Mouse (Mus musculus): Measurements from ENCODE around the gene Tigd4.
A peak's percentile ranks its signal among the peaks of the same experiment; 100 is the strongest.

The Tigd4 gene

DNA sequence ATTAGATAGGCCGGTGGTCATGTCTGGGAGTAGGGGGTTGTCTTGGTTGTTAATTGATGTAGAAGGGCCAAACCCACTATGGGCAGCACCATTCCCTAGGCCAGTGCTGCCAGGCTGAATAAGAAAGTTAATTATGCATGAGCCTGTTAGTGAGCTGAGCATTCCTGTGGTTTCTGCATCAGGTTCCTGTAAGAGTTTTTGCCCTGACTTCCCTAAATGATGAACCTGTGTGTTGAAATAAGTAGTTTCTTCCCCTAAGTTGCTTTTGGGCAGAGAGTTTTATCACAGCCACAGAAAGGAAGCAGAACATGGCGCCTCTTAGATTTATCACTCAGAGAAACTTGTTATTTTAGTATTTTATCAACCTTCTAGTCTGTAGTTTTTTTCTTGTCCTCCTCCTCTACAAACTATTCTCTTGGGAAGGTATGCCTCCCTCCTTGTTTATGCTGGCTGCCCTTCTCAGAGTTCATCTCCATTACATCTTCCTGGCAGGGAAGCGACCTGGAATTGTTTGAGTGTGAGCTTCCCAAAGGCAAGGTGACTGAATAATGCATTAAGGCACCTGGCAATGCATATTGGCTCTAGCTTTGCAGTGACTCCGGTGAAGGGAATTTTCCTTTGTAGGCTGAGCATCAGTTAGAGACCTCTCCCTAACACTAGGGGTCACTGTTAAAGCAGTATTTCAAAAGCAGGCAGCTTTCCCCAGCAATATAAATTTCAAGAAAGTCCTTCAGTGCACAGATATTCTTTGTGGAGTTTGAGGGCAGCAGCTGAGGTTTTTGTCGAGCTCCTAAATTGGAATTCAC, 21.9 kb downstream of the Tigd4 start:
- peak in 1 of 2 experiments; percentile 22 for DNase-seq

DNA sequence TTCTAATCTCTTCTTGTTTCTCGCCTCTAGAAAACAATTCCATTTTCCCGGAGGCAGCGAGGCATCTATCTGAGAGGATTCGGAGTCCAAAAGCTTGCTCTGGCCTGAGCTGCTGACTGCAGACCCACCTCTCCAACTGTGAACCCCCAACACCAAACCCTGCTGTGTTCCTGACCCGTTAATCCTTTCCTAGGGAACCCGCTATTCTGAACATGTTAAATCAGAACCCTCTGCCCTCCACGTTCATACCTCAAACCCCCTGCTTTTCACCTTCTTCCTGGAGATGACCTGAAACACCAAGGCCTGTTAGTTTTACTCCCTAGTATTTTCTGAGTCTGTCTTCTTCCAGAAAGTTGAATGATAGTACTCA, 22.5 kb downstream of the Tigd4 start:
- DNase-seq = no peak

DNA sequence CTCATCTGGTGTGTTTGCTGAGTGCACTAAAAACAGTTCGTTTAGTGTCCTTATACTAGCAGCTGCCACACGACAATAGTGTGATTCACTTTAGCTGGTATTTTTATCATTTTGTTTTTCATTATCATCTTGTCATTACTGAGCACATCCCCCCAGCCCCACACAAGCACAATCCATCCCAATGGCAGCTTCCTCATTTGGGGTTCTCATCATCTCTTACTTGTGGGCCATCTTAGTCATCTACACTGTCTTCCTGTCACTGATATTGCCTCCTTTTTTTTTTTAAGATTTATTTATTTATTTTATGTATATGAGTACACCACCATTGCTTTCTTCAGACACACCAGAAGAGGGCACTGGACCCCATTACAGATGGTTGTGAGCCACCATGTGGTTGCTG, 25.3 kb downstream of the Tigd4 start:
- DNase-seq = no peak

DNA sequence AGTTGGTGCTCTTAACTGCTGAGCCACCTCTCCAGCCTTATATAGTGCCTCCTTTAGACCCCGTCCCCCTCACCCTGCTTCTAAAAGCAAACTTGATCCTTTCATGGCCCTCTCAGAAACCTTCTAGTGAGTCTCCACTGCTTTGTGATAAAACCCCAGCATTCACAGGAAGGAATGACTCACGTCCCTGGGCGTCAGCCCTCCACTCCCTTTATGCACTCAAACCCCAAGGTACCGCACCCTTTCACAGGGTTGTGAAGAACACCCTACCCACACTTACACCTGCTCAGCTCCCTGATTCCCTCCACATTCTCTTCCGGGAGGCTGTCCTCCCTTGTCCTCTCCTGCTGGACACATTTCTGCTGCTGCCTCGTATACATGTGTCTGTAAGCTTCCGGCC, 25.7 kb downstream of the Tigd4 start:
- DNase-seq = no peak

DNA sequence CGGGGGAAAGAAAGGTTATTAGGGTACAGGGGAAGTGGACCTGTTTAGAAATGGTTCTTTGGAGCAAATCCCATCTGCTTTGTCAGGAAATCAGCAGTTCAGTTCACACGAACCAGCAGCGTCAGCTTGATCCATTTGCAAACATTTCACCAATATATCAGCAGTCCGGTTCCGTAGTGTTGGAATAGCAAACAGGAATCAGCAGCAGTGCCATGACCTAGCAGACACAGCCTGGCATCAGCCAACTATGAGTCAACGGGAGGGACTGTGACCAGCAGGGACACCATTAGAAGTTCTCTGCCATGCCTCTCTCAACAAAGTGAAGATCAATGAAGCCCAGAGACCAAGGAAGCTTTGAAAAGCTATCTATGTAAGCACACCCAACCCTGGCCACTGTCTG, 26.4 kb downstream of the Tigd4 start:
- no peak for DNase-seq

DNA sequence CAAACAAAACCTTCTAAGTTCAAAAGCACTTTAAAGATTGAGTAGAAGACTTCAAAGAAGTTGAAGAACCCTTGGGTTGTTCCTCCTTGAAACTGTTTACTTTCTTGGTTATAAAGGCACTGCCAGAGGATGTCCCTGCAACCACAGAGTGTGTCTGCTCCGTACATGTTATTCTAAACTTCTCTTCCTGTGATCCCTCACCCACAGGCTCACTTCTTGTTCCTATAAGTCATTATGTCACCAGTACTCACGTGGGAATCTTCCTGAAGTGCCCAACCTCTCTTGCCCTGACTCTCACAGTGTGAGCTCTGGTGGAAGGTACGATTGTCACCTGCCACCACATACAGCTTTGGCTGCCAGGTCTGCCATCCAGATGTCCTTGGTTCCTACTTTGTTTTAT, 28.7 kb downstream of the Tigd4 start:
- DNase-seq = no peak

DNA sequence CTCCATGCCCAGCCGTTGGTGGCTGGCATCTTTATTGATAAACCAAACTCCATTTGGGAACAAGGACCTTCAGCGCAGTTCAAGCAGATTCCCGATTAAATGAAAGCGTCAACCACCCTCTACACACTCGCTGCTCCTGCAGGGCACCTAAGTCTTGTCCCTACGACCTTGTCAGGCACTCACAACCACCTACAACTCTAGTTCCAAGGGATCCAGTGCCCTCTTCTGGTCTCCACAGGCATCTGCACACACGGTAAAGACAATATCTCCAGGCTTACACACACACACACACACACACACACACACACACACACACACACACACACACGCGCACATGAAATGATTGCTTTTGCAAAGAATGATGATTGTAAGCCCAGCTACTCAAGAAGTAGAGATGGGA, 38.2 kb downstream of the Tigd4 start:
- DNase-seq = no peak

DNA sequence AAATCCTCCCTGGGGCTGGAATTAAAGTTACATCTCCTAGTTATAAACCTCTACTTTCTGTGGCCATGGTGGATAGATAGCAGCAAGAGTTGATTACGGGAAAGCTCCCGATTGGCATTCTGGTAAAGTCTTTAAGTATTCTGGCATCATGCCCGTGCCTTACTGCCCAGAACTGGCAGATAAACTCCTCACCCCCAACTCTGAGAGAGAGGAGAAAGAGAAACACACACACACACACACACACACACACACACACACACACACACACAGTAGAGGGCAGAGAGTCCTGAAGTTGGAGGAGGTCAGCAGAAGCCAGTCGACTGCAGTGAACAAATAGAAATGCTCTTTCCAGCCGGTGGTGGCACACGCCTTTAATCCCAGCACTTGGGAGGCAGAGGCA, 43.7 kb downstream of the Tigd4 start:
- DNase-seq = no peak

DNA sequence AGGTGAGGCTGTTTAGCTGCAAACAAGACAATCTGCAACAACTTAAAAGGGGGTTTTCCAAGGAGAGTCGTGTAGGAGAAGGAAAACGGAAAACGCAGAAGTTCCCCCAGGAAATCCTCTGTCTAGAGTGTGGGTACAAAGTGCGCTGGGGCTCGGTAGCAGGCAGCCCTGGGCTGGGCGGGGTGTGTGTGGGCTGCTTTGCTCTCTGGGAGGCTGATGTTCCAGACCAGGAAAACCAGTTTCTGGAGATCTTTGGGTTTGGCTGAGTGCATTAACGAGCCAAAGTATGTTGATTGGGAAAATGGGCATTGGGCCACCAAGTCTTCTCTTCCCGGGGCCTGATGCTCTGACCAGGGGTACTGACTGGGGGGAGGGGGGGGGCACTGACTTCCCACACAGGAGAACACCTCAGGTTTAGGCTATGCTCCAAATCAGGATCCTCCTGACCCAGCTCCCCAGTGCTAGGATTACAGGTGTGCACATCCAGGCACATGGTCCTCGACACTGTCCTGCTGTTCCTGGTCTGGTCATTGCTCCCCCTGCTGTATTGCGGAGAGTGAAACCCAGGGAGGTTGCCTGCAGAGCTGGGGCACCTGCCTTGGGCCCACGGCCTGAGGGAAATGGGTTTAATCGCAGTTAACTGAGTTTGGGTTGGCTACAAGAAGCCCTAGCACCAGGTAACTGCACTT, 44.7 kb downstream of the Tigd4 start:
- peak; percentile 27 to 52 for DNase-seq

DNA sequence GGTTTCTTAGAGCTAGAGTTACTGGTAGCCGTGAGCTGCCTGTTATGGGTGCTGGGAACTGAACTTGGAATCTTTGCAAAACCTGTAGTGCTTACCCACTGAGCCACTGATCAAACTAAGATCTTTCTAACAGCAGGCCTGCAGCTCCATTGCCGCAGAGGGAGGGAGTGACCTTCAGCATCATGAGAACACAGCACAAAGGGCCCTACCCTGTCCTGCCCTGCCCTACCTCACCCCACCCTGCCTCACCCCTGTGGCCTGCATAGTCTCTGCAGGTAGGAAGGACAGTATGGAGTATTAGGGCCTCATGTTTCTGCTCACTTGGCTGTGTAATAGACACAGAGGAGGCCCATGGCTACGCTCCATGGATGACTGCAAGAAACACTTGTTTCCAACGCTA, 45.5 kb downstream of the Tigd4 start:
- no peak for DNase-seq

DNA sequence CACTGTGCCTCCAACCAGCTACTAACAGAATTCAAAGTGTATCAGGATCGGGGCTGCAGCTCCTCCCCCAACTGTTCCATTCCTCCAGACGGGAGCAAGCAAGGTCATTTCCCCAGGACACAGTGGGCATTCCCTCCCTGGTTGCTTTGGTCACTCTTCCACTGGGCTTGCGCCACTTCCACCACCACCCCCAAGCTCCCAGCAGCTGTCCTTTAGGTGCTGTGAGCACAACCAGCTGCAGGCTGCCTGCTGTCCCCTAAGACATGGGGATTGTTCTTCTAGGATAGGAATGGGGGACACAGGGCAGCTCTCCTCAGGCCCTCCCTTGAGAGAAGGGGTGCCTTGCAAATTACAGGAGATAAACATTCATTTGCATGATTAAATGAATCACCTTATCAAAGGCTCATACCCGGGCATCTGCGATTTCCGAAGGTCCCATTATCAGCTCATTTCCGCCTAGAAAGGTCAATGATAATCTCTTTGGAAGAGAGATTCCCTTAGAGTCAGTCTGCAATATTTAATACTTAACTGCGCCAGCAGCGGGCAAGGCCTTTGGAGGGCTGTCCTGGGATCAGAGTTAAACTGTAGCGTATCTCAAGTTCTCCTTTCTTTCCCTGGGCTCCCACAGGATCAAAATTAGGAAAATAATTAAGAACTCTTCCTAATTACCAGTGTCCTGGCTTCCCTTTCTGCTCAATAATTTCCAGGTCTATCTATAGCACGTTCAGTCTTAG, 46.6 kb downstream of the Tigd4 start:
- peak; percentile 25 to 65 for DNase-seq

DNA sequence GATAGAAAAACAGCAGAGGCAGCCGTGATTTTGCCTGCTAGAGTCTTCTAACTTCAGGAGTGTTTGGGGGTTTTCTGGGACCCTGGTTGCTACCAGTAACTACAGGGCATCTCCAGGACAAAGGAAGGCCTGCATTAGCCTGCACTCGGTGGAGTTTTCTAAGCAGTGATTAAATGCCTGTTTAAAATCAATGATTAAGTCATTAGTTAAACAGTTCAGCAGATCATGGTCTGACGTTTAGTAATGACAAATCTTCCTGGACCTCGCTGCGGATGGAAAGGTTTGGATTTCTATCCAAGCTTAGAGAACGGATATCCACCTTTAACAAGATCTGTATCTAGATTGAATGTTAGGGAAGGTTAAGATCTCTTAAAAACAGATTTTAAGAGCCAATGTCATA, 47.2 kb downstream of the Tigd4 start:
- DNase-seq = peak in 1 of 2 experiments; percentile 12

DNA sequence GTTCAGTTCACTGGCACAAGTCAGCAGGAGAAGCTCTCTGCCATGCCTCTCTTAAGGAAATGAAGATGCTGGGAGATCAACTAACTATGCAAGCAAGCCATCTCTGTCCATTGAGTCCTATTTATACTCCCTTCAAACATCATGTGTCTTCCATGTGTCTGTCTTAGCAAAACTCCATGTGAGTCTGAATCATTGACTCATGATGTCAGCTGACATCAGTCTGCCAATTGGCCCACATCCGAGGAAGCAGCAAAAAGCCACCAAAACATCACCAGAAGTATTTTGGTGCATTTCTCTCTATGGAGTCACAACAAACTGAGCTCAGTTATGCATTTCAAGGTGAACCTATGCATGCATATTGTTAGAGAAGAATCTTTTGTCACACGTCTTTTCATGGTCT, 48.0 kb downstream of the Tigd4 start:
- no peak for DNase-seq

DNA sequence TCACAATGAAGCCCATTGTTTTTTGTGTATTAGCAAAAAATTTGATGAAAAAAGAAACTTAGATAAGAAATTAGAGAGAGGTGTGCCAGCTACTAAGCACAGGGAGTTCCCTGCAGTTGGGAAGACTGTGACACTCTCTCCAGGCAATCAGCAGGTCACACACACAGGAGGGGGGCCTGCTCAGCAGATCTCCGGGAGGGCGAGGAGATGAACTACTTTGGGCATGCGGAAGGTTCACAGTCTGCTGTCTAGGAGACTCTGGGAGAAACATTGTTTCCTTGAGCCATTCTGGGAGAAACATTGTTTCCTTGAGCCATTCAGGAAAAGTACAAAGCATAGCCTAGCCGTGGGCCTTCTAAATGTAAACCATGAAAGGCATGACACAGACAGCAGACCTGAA, 49.6 kb downstream of the Tigd4 start:
- no peak for DNase-seq

DNA sequence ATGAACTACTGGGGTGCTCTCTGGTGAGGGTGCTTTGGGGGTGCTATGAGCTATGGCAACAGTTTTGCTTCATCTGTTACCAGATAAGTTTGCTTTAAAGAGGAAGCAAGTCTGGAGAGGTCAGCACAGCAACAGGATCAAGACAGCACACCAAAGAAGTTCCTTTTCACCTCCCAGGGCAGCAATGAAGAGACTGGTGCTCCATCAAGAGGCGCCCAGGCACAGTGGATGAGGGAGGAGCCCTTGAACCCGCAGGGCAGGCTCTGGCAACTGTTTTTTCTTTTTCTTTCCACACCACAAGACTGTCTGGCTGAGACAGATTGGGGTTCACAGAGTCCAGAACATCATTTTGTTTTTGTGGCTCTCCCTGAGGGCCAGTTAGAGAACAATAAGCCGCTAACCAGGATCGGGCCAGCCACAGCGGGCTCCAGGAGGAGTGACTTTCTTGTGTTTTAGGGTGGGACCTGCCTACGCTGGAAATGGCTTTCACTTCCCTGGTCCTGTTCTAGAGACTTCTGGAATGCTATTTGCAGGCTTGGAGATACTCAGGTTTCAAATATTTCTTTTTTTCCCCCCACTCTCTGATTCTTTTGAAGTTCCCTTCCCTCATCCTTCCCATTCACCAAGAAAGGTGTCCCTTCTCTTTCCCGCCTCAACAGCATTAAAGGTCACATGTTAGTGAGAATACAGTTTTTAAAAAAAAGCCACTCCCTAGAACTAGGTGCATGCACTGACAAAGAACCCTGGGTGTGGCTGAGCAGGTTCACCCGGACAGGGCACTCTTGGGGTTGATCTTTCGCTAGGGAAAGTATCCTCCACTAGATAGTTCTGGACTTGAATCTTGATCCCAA, 52.0 kb downstream of the Tigd4 start:
- DNase-seq = no peak

DNA sequence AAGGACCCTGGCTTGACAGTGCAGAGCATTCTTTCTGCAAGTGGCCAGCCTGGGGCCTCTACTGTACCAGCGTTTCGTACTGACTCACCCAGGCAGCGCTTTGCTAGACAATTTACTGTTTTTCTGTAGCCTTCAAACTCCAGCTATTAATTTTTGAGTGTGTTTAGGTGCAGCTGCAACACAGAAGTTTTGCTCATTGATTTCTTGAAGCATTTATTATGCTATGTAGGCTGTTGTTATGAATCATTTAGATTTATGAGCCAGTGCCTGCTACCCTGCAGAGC, 52.6 kb downstream of the Tigd4 start:
- no peak for DNase-seq

DNA sequence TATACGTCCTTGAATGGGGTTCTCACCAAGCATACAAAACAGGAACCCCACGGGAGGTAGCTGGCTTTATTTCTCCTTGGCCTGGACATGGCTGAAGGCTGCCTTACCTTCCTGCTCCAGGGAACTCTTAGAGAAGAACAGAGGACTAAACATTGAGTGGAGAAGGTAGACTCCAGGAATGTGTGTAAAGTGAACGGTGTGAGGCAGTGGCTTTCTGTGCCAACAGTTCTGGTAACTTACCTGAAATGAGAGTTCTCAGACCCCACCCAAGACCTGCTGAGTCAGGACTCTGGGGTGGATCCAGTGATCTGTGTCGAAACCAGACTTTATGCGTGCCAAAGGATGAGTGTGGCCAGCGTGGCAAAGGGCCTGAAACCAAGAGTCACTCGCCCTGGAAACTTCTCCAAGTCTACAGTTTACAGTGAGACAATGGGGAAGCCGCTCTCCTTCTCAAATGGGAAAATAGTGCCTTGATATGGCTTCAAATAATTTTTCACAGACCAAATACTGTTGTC, 53.0 kb downstream of the Tigd4 start:
- DNase-seq = peak in 1 of 2 experiments; percentile 28
